Mouse (Mus musculus): ENCODE measurements around the gene Gpx7. TPM values are rescaled to one million over a fixed set of nuclear protein-coding genes. Genes with fewer than 3 reads are reported as not detected.

Gpx7 gene
- polyA plus RNA-seq, 1 experiment from 2014 or later, result 39.3 TPM

- Histone ChIP-seq H3K9ac (ENCODE audit: low read length) (no peak overlapping the region), H3K9me3 (ENCODE audit: control insufficient read depth, low read length) (no peaks in the 10 kb centered on the region), H3K4me3 (ENCODE audit: low read depth, low read length) (no peak overlapping the region), H3K27me3 (ENCODE audit: control insufficient read depth, insufficient read depth, low read length) (peaks cover 17% of the 10 kb centered on the region), H3K4me1 (replicated peaks; ENCODE audit: control insufficient read depth, insufficient read depth, low read length) (peaks cover 10% of the 10 kb centered on the region; the same call in 1 of the 2 replicates), H3K36me3 (ENCODE audit: control insufficient read depth, insufficient read depth, low read length) (no peaks in the 10 kb centered on the region), H3K4me2 (ENCODE audit: low read depth, low read length, severe bottlenecking) (no peak overlapping the region), H3K27ac (ENCODE audit: low read depth, low read length) (no peak overlapping the region)
- ATAC-seq (replicated peaks; ENCODE audit: low FRiP score), result no peak
- 32% methylated on average over 1 of the region's 1 CpGs for WGBS
- no peak for DNase-seq (ENCODE audit: low spot score)
Observed at GRCm38 (mm10) chr4:108386087-108386486, 20.7 kb downstream of the Gpx7 start.

- peak; percentile 71 for DNase-seq (ENCODE audit: low spot score)
Observed at GRCm38 (mm10) chr4:108383183-108383714, 23.5 kb downstream of the Gpx7 start, which contains the start of gene Shisal2a. Gene Shisal2a (minus strand): TSS chr4:108383349.

GRCm38 (mm10) chr4:108380146-108380545 is 26.6 kb downstream of the Gpx7 start:
- 24% methylated on average over 1 of the region's 1 CpGs for WGBS
- H3K27ac ChIP-seq (ENCODE audit: low read depth, low read length), result no peak overlapping the region
- H3K27me3 ChIP-seq (ENCODE audit: control insufficient read depth, insufficient read depth, low read length), result peaks cover 17% of the 10 kb centered on the region
- ATAC-seq (replicated peaks; ENCODE audit: low FRiP score) (no peak), DNase-seq (ENCODE audit: low spot score) (no peak)
- peaks cover 3% of the 10 kb centered on the region; the same call in 1 of the 2 replicates for H3K4me1 ChIP-seq (replicated peaks; ENCODE audit: control insufficient read depth, insufficient read depth, low read length)
- H3K9me3 ChIP-seq (ENCODE audit: control insufficient read depth, low read length), result no peaks in the 10 kb centered on the region
- H3K9ac ChIP-seq (ENCODE audit: low read length), result no peak overlapping the region
- no peaks in the 10 kb centered on the region for H3K36me3 ChIP-seq (ENCODE audit: control insufficient read depth, insufficient read depth, low read length)
- H3K4me3 ChIP-seq (ENCODE audit: low read depth, low read length), result no peak overlapping the region
- no peak overlapping the region for H3K4me2 ChIP-seq (ENCODE audit: low read depth, low read length, severe bottlenecking)

More at GRCm38 (mm10) chr4:108383183-108383714, 23.5 kb downstream of the Gpx7 start, which contains the start of gene Shisal2a:
- H3K9ac ChIP-seq (ENCODE audit: low read length), result peak within 1 kb of the TSS; percentile 70
- H3K4me3 ChIP-seq (ENCODE audit: low read depth, low read length), result peak within 1 kb of the TSS; percentile 41
- H3K4me2 ChIP-seq (ENCODE audit: low read depth, low read length, severe bottlenecking), result peak within 1 kb of the TSS; percentile 78
- H3K4me1 ChIP-seq (replicated peaks; ENCODE audit: control insufficient read depth, insufficient read depth, low read length), result peaks cover 9% of the 10 kb centered on the region; the same call in 1 of the 2 replicates
- H3K27me3 ChIP-seq (ENCODE audit: control insufficient read depth, insufficient read depth, low read length), result peaks cover 17% of the 10 kb centered on the region
- peak; percentile 27; the same call in 1 of the 2 replicates for ATAC-seq (replicated peaks; ENCODE audit: low FRiP score)
- H3K36me3 ChIP-seq (ENCODE audit: control insufficient read depth, insufficient read depth, low read length), result no peaks in the 10 kb centered on the region
- WGBS, result 1% methylated on average over 54 of the region's 55 CpGs
- H3K9me3 ChIP-seq (ENCODE audit: control insufficient read depth, low read length), result no peaks in the 10 kb centered on the region
- H3K27ac ChIP-seq (ENCODE audit: low read depth, low read length), result no peak within 1 kb of the TSS

- H3K36me3 ChIP-seq (ENCODE audit: control insufficient read depth, insufficient read depth, low read length), result no peaks in the 10 kb centered on the region
- H3K4me1 ChIP-seq (replicated peaks; ENCODE audit: control insufficient read depth, insufficient read depth, low read length), result peaks cover 3% of the 10 kb centered on the region; the same call in 1 of the 2 replicates
- H3K27ac ChIP-seq (ENCODE audit: low read depth, low read length), result no peak overlapping the region
- ATAC-seq (replicated peaks; ENCODE audit: low FRiP score) (no peak), DNase-seq (ENCODE audit: low spot score) (no peak)
- no peak overlapping the region for H3K4me3 ChIP-seq (ENCODE audit: low read depth, low read length)
- no peak overlapping the region for H3K4me2 ChIP-seq (ENCODE audit: low read depth, low read length, severe bottlenecking)
- peaks cover 17% of the 10 kb centered on the region for H3K27me3 ChIP-seq (ENCODE audit: control insufficient read depth, insufficient read depth, low read length)
- H3K9ac ChIP-seq (ENCODE audit: low read length), result no peak overlapping the region
- WGBS, result 86% methylated on average over 3 of the region's 3 CpGs
- no peaks in the 10 kb centered on the region for H3K9me3 ChIP-seq (ENCODE audit: control insufficient read depth, low read length)
Observed at GRCm38 (mm10) chr4:108379476-108379875, 27.3 kb downstream of the Gpx7 start.

GRCm38 (mm10) chr4:108372166-108372565 is 34.6 kb downstream of the Gpx7 start:
- no peaks in the 10 kb centered on the region for H3K4me1 ChIP-seq (replicated peaks; ENCODE audit: control insufficient read depth, insufficient read depth, low read length)
- H3K36me3 ChIP-seq (ENCODE audit: control insufficient read depth, insufficient read depth, low read length), result no peaks in the 10 kb centered on the region
- DNase-seq (ENCODE audit: low spot score) (no peak), ATAC-seq (replicated peaks; ENCODE audit: low FRiP score) (no peak)
- H3K9ac ChIP-seq (ENCODE audit: low read length), result no peak overlapping the region
- H3K27me3 ChIP-seq (ENCODE audit: control insufficient read depth, insufficient read depth, low read length), result no peaks in the 10 kb centered on the region
- WGBS, result 89% methylated on average over 3 of the region's 3 CpGs
- H3K9me3 ChIP-seq (ENCODE audit: control insufficient read depth, low read length), result no peaks in the 10 kb centered on the region
- no peak overlapping the region for H3K4me2 ChIP-seq (ENCODE audit: low read depth, low read length, severe bottlenecking)
- H3K27ac ChIP-seq (ENCODE audit: low read depth, low read length), result no peak overlapping the region
- no peak overlapping the region for H3K4me3 ChIP-seq (ENCODE audit: low read depth, low read length)

GRCm38 (mm10) chr4:108371421-108371820 is 35.3 kb downstream of the Gpx7 start:
- DNase-seq (ENCODE audit: low spot score) (no peak), ATAC-seq (replicated peaks; ENCODE audit: low FRiP score) (no peak)
- Histone ChIP-seq H3K27ac (ENCODE audit: low read depth, low read length) (no peak overlapping the region), H3K9ac (ENCODE audit: low read length) (no peak overlapping the region), H3K4me1 (replicated peaks; ENCODE audit: control insufficient read depth, insufficient read depth, low read length) (no peaks in the 10 kb centered on the region), H3K9me3 (ENCODE audit: control insufficient read depth, low read length) (no peaks in the 10 kb centered on the region), H3K36me3 (ENCODE audit: control insufficient read depth, insufficient read depth, low read length) (no peaks in the 10 kb centered on the region), H3K27me3 (ENCODE audit: control insufficient read depth, insufficient read depth, low read length) (no peaks in the 10 kb centered on the region), H3K4me2 (ENCODE audit: low read depth, low read length, severe bottlenecking) (no peak overlapping the region), H3K4me3 (ENCODE audit: low read depth, low read length) (no peak overlapping the region)
- WGBS, result 90% methylated on average over 3 of the region's 3 CpGs

- no peaks in the 10 kb centered on the region for H3K27me3 ChIP-seq (ENCODE audit: control insufficient read depth, insufficient read depth, low read length)
- no peak overlapping the region for H3K27ac ChIP-seq (ENCODE audit: low read depth, low read length)
- H3K4me1 ChIP-seq (replicated peaks; ENCODE audit: control insufficient read depth, insufficient read depth, low read length), result no peaks in the 10 kb centered on the region
- H3K9ac ChIP-seq (ENCODE audit: low read length), result no peak overlapping the region
- H3K4me3 ChIP-seq (ENCODE audit: low read depth, low read length), result no peak overlapping the region
- DNase-seq (ENCODE audit: low spot score) (no peak), ATAC-seq (replicated peaks; ENCODE audit: low FRiP score) (no peak)
- H3K36me3 ChIP-seq (ENCODE audit: control insufficient read depth, insufficient read depth, low read length), result no peaks in the 10 kb centered on the region
- 65% methylated on average over 4 of the region's 4 CpGs for WGBS
- no peak overlapping the region for H3K4me2 ChIP-seq (ENCODE audit: low read depth, low read length, severe bottlenecking)
- no peaks in the 10 kb centered on the region for H3K9me3 ChIP-seq (ENCODE audit: control insufficient read depth, low read length)
Observed at GRCm38 (mm10) chr4:108370409-108370808, 36.4 kb downstream of the Gpx7 start.

- no peak for DNase-seq (ENCODE audit: low spot score)
- H3K27ac ChIP-seq (ENCODE audit: low read depth, low read length), result no peak overlapping the region
- H3K9me3 ChIP-seq (ENCODE audit: control insufficient read depth, low read length), result no peaks in the 10 kb centered on the region
- H3K9ac ChIP-seq (ENCODE audit: low read length), result no peak overlapping the region
- H3K4me1 ChIP-seq (replicated peaks; ENCODE audit: control insufficient read depth, insufficient read depth, low read length), result peaks cover under 1% of the 10 kb centered on the region
- no peak for ATAC-seq (replicated peaks; ENCODE audit: low FRiP score)
- no peaks in the 10 kb centered on the region for H3K27me3 ChIP-seq (ENCODE audit: control insufficient read depth, insufficient read depth, low read length)
- WGBS, result 42% methylated on average over 5 of the region's 5 CpGs
- H3K4me2 ChIP-seq (ENCODE audit: low read depth, low read length, severe bottlenecking), result no peak overlapping the region
- H3K4me3 ChIP-seq (ENCODE audit: low read depth, low read length), result no peak overlapping the region
- H3K36me3 ChIP-seq (ENCODE audit: control insufficient read depth, insufficient read depth, low read length), result no peaks in the 10 kb centered on the region
Observed at GRCm38 (mm10) chr4:108369254-108369653, 37.5 kb downstream of the Gpx7 start.

GRCm38 (mm10) chr4:108364111-108364476 is 42.7 kb downstream of the Gpx7 start:
- peaks cover 26% of the 10 kb centered on the region for H3K4me1 ChIP-seq (replicated peaks; ENCODE audit: control insufficient read depth, insufficient read depth, low read length)
- peak overlapping the region; percentile 36; the same call in 1 of the 2 replicates for H3K9ac ChIP-seq (ENCODE audit: low read length)
- H3K4me2 ChIP-seq (ENCODE audit: low read depth, low read length, severe bottlenecking), result no peak overlapping the region
- 23% methylated on average over 5 of the region's 5 CpGs for WGBS
- H3K27ac ChIP-seq (ENCODE audit: low read depth, low read length), result peak overlapping the region; percentile 92
- DNase-seq (ENCODE audit: low spot score) (no peak), ATAC-seq (replicated peaks; ENCODE audit: low FRiP score) (no peak)
- no peaks in the 10 kb centered on the region for H3K9me3 ChIP-seq (ENCODE audit: control insufficient read depth, low read length)
- H3K4me3 ChIP-seq (ENCODE audit: low read depth, low read length), result no peak overlapping the region
- H3K36me3 ChIP-seq (ENCODE audit: control insufficient read depth, insufficient read depth, low read length), result no peaks in the 10 kb centered on the region
- no peaks in the 10 kb centered on the region for H3K27me3 ChIP-seq (ENCODE audit: control insufficient read depth, insufficient read depth, low read length)

All from forebrain, embryonic 11.5 days (tissue).